ENCODE assay signal across 19 mouse cellular contexts in the genomic region with DNA sequence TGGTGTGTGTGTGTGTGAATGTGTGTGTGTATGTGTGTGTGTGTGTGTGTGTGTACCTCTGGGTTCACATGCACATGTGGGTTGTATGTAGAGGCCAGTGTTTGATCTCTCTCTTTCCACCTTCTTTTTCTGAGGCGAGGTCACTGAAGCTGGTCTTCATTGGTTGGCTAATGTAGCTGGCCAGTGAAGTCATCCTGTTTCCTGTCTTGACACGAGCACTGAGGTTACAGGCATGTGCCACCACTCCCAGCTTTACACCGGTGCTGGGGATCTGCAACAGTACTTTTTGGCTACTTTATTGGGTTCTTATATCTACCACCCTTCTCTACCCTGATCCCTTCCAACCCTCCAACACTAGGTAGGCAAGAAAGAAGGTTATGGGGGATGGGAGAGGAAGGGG.
"Had no signal": no experiment of that assay in that cellular context is flagged by ENCODE, and none has a peak within 500 bp of the region (broad histone marks: within the 10 kb centered on the region; RNA-seq: fewer than 3 reads in every experiment).

No protein-coding gene starts in this region.

- H3K27me3 ChIP-seq: megakaryocyte, embryonic 14.5 days; midbrain, embryonic 13.5 days; neural tube, embryonic 12.5 days; neural tube, embryonic 15.5 days; stomach, embryonic 15.5 days had no signal

- H3K4me3 ChIP-seq: liver, embryonic 13.5 days; midbrain, embryonic 10.5 days; midbrain, embryonic 13.5 days; neural tube, embryonic 12.5 days; neural tube, embryonic 15.5 days; stomach, embryonic 15.5 days had no signal

- H3K4me2 ChIP-seq: liver, embryonic 13.5 days; lung, embryonic 14.5 days; midbrain, embryonic 13.5 days; neural tube, embryonic 12.5 days; neural tube, embryonic 15.5 days; stomach, embryonic 15.5 days had no signal

- DNase-seq: kidney, adult 18-20 months; kidney, adult 9 months; kidney, postnatal 4 days; left cerebral cortex, postnatal 4 days; liver, embryonic 13.5 days; lung, embryonic 14.5 days; retina, postnatal 1 day; right cerebral cortex, postnatal 25 days; spleen, adult 18-20 months had no signal

- H3K9ac ChIP-seq: liver, embryonic 13.5 days; lung, embryonic 14.5 days; midbrain, embryonic 13.5 days; neural tube, embryonic 12.5 days; neural tube, embryonic 15.5 days; stomach, embryonic 15.5 days had no signal

- H3K4me1 ChIP-seq: liver, embryonic 13.5 days; midbrain, embryonic 13.5 days; stomach, embryonic 15.5 days had no signal

- ATAC-seq: lung, postnatal 0 days; midbrain, embryonic 13.5 days; midbrain, embryonic 16.5 days had no signal

- H3K36me3 ChIP-seq: liver, embryonic 13.5 days; midbrain, embryonic 10.5 days; midbrain, embryonic 13.5 days; neural tube, embryonic 12.5 days; neural tube, embryonic 15.5 days; stomach, embryonic 15.5 days had no signal

- H3K27ac ChIP-seq: kidney, postnatal 0 days; liver, embryonic 13.5 days; macrophage; midbrain, embryonic 10.5 days; midbrain, embryonic 13.5 days; neural tube, embryonic 12.5 days; neural tube, embryonic 15.5 days; stomach, embryonic 15.5 days had no signal

- H3K9me3 ChIP-seq: liver, embryonic 13.5 days; midbrain, embryonic 10.5 days; neural tube, embryonic 12.5 days; neural tube, embryonic 15.5 days; stomach, embryonic 15.5 days had no signal
